In genomic region chr9:66268804-66269203, GRCm38 (mm10) we compare ENCODE assay signal across 22 mouse cellular contexts.
DNase-seq lines count a peak whose midpoint lies in the region; TF ChIP-seq lines count a peak whose summit lies in the region.
"Had no signal": no experiment of that assay in that cellular context is flagged by ENCODE, and none has a peak within 500 bp of the region (broad histone marks: within the 10 kb centered on the region; RNA-seq: fewer than 3 reads in every experiment).

No protein-coding gene starts in this region.

- TF ChIP-seq POLR2A in CH12.LX (IDR thresholded peaks at IDR 0.05; ENCODE audit: low read depth, low read length), result no peak
- no peak for TF ChIP-seq POLR2A in brain, embryonic 14.5 days (IDR thresholded peaks at IDR 0.05; ENCODE audit: borderline replicate concordance, extremely low read depth, insufficient read depth, insufficient read length, poor library complexity, severe bottlenecking)

- 62% methylated on average over 4 of the region's 4 CpGs for WGBS in limb, embryonic 10.5 days

- H3K9ac ChIP-seq in CH12.LX (ENCODE audit: insufficient read depth, low read depth), result no peak overlapping the region
- H3K9ac ChIP-seq: forebrain, embryonic 15.5 days; hindbrain, embryonic 15.5 days; limb, embryonic 15.5 days had no signal

- DNase-seq in gastrocnemius, adult 18-20 months (ENCODE audit: low spot score), result peak; percentile 60
- no peak for DNase-seq in gastrocnemius, postnatal 36 days
- no peak for DNase-seq in left cerebral cortex, adult 2 months (ENCODE audit: extremely low spot score in 1 of 2, low spot score in 2 of 2)
- DNase-seq in left cerebral cortex, adult 8-10 months (ENCODE audit: low spot score in 2 of 2), result no peak
- no peak for DNase-seq in CH12.LX (ENCODE audit: extremely low read depth)
- no peak for DNase-seq in brain, embryonic 14.5 days (ENCODE audit: low read depth)
- no peak for DNase-seq in limb, embryonic 10.5 days (ENCODE audit: low spot score)
- no peak for DNase-seq in yolk sac, embryonic 10.5 days (ENCODE audit: low spot score)
- DNase-seq: adrenal gland, adult 2 months; cerebellum, adult 18-20 months; cerebellum, postnatal 14 days; heart, postnatal 4 days; kidney, postnatal 25 days; lung, adult 18-20 months; lung, postnatal 36 days; right cerebral cortex, postnatal 4 days; thymus, adult 2 months had no signal

- H3K9me3 ChIP-seq in CH12.LX (replicated peaks; ENCODE audit: low read length), result no peaks in the 10 kb centered on the region
- H3K9me3 ChIP-seq in limb, embryonic 10.5 days (replicated peaks), result no peaks in the 10 kb centered on the region
- H3K9me3 ChIP-seq: forebrain, embryonic 15.5 days; G1E; hindbrain, embryonic 15.5 days; limb, embryonic 15.5 days had no signal

- peak overlapping the region; percentile 69 for H3K27ac ChIP-seq in left cerebral cortex, adult 2 months
- H3K27ac ChIP-seq in CH12.LX (ENCODE audit: insufficient read depth, low read depth), result no peak overlapping the region
- no peak overlapping the region for H3K27ac ChIP-seq in limb, embryonic 10.5 days
- H3K27ac ChIP-seq: forebrain, embryonic 15.5 days; hindbrain, embryonic 15.5 days; limb, embryonic 15.5 days had no signal

- no peak for TF ChIP-seq EP300 in CH12.LX (IDR thresholded peaks at IDR 0.05; ENCODE audit: low read length)

- H3K36me3 ChIP-seq in CH12.LX (replicated peaks in 1 of 2; ENCODE audit: control insufficient read depth in 1 of 2, insufficient read depth in 1 of 2, low read length in 1 of 2), result peaks cover 0 to 36% of the 10 kb centered on the region in 2 experiments
- H3K36me3 ChIP-seq in limb, embryonic 10.5 days, result no peaks in the 10 kb centered on the region
- H3K36me3 ChIP-seq: forebrain, embryonic 15.5 days; hindbrain, embryonic 15.5 days; limb, embryonic 15.5 days had no signal

- no peaks in the 10 kb centered on the region for H3K27me3 ChIP-seq in CH12.LX (replicated peaks)
- no peaks in the 10 kb centered on the region for H3K27me3 ChIP-seq in limb, embryonic 10.5 days (ENCODE audit: low read depth, poor library complexity, severe bottlenecking)
- H3K27me3 ChIP-seq: forebrain, embryonic 15.5 days; hindbrain, embryonic 15.5 days; limb, embryonic 15.5 days; Patski had no signal

- peak overlapping the region; percentile 30 for H3K4me3 ChIP-seq in left cerebral cortex, adult 2 months
- no peak overlapping the region for H3K4me3 ChIP-seq in CH12.LX (replicated peaks in 1 of 3; ENCODE audit: low read depth in 2 of 3, low read length in 2 of 3, poor library complexity in 1 of 3)
- H3K4me3 ChIP-seq in limb, embryonic 10.5 days, result no peak overlapping the region
- H3K4me3 ChIP-seq: forebrain, embryonic 15.5 days; hindbrain, embryonic 15.5 days; limb, embryonic 15.5 days had no signal

- dilution Hi-C loops in CH12.LX (cut with MboI; ENCODE audit: extremely low pct_ligation_motif_present, extremely low pct_unique_long_range_greater_than_20kb, low sequenced_read_pairs), result no loop called here

- peak; percentile 18; the same call in 1 of the 2 replicates for TF ChIP-seq CTCF in left cerebral cortex, adult 2 months (IDR thresholded peaks at IDR 0.05)
- TF ChIP-seq CTCF in CH12.LX (conservative IDR thresholded peaks at IDR 0.05 in 1 of 2, IDR thresholded peaks at IDR 0.05 in 1 of 2; ENCODE audit: low read depth in 2 of 2, low read length in 2 of 2), result peak in 1 of 2 experiments; percentile 42; a peak in 2 of 4 replicates
- peak; percentile 14; the same call in 1 of the 2 replicates for TF ChIP-seq CTCF in brain, embryonic 14.5 days (IDR thresholded peaks at IDR 0.05; ENCODE audit: borderline replicate concordance, extremely low read depth, insufficient read depth, insufficient read length)

- no peak overlapping the region for H3K4me2 ChIP-seq in CH12.LX (ENCODE audit: insufficient read depth, low read depth, poor library complexity, severe bottlenecking)
- H3K4me2 ChIP-seq: forebrain, embryonic 15.5 days; hindbrain, embryonic 15.5 days; limb, embryonic 15.5 days had no signal

- intact Hi-C loops in gastrocnemius, postnatal 36 days (cut with DNase I), result loop anchor here (5.0 kb wide), 2 partner anchors 47 to 112 kb away; partner anchors contain the start of gene Dapk2
- intact Hi-C loops in left cerebral cortex, adult 2 months (cut with DNase I), result loop anchor here (10.0 kb wide), 1 partner anchor 326 kb away; the partner anchor contains the start of gene Usp3

- no peak; the same call in 1 of the 2 replicates for TF ChIP-seq RAD21 in CH12.LX (IDR thresholded peaks at IDR 0.05; ENCODE audit: low read depth, low read length)

- peaks cover 32 to 86% of the 10 kb centered on the region in 2 experiments for H3K4me1 ChIP-seq in CH12.LX (ENCODE audit: control insufficient read depth in 1 of 2, insufficient read depth in 2 of 2)
- peaks cover 22% of the 10 kb centered on the region for H3K4me1 ChIP-seq in limb, embryonic 10.5 days
- H3K4me1 ChIP-seq: forebrain, embryonic 15.5 days; hindbrain, embryonic 15.5 days had no signal

- H3K79me2 ChIP-seq in CH12.LX (replicated peaks; ENCODE audit: control insufficient read depth, extremely low read depth, insufficient read depth, poor library complexity, severe bottlenecking), result no peaks in the 10 kb centered on the region

- in situ Hi-C loops in CH12.LX (cut with MboI; ENCODE audit: low pct_ligation_motif_present, low pct_unique_long_range_greater_than_20kb, low sequenced_read_pairs), result no loop called here

TF ChIP-seq in CH12.LX, 34 proteins besides CTCF, POLR2A, EP300 and RAD21:
- TF ChIP-seq SMC3 (IDR thresholded peaks at IDR 0.05; ENCODE audit: low read depth, low read length), result peak; percentile 31
- TF ChIP-seq ZMIZ1 (IDR thresholded peaks at IDR 0.05; ENCODE audit: low read depth, low read length), result no peak
TF ChIP-seq in CH12.LX: peak in this region for 1.
